Mouse (Mus musculus): ENCODE measurements around the gene Actl11. TPM values are rescaled to one million over a fixed set of nuclear protein-coding genes. Genes with fewer than 3 reads are reported as not detected.

The Actl11 gene
- 69.0 TPM for polyA plus RNA-seq (2014; fragmentation: Illumina TruSeq; extraction: RNeasy Lipid Tissue Mini Kit (QIAGEN cat#74804); ENCODE audit: low read depth, low replicate concordance)

DNA sequence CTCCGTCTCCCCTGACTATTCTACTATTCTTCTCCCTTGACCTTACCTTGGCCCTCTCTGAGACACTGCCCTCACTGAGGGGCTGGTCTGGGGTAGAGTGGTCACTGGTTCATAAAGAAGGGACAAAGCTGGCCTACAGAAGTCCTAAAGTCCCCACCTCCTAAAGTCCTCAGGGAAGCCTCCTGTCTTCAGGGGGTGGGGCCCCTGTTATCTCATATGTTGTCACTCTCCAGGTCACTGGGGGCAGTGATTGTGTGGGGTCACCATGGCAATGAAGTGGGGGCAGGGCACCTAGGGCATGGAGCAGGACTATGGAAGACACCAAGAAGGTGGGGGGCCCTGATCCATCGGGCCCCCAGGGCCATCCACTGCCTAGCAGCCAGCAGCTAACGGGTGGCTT lies at the start of gene Actl11:
Gene Actl11, plus strand, starts transcription at position 301 of the 400 bp plus-strand sequence.

DNA sequence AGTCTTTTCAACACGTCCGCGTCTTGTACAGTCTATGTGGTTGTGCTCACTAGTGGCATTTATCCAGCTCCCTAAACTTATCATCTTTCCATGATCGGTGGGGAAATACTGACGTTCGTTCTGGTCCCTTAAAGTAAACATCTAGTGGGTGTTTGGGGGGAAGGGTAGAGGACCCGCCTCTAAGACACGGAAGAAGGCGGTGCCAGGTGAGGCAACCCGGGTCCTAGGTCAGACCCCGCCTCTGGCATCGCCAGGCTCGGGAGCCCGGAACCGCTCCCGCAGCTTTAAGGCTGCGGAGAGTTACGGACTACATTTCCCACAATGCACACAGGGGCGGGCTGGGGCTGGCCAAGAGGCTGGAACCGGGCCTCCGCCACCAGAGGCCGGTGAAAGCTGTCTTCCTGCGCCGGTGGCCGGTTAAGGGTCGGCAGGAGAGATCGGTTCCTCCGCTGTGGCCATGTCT lies 40.4 kb upstream of the Actl11 start, which contains the start of gene Mon1a:
Gene Mon1a, plus strand, starts transcription at position 348 of the 463 bp plus-strand sequence.

DNA sequence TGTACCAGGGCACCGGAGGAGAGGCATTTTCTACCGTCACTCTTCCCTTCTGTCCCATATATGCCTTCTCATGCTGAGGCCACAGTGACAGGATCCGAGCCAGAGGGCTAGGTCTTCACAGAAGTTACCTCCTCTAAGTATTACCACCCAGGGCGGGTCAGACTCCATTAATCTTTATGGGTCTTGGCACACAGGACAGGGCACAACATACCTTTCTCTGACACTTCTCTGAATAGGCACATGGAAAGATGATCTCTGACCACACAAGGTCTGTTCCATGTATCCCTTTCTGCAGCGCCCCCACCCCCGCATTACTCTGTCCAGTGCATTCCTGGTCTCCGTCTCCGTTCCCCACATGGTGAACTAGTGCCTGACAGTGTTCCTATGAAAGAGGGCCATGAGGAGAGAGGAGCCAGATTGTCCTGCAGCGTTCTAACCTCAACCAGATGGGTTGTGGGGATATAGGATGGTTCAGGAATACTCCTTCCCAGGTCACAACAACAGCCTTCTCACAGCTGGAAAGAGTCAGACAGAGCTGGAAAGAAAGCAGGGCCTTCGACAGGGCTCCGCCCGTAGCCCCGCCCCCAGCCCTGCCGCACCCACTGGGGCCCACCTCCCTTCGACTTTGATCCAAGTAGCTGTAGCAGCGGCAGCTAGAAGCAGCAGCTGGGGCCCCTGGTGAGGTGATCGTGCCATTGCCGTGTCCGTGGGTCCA lies 21.9 kb upstream of the Actl11 start, which contains the start of gene Mst1r:
Gene Mst1r, plus strand, starts transcription at position 622 of the 715 bp plus-strand sequence.

DNA sequence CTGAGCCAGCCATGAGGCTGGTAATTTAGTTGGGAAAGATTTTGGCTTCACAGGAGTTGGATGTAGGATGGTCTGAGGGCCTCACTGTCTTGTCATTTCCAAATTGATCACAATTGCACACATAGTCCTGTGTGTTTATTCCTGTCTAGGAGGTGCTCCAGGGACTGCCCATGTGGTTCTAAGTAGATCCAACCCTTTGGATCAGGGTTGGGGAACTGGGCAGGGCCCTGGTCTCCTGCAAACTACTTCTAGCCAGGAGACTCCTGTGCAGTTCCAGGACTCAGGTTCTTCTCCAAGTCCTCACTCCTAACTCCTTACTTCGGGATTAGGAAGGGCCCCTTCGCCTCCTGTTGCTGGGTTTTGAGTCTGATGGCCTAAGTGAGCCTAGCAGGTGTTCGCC lies 7.1 kb downstream of the Actl11 start, which contains the start of gene Camkv:
Gene Camkv, plus strand, starts transcription at position 301 of the 400 bp plus-strand sequence.

DNA sequence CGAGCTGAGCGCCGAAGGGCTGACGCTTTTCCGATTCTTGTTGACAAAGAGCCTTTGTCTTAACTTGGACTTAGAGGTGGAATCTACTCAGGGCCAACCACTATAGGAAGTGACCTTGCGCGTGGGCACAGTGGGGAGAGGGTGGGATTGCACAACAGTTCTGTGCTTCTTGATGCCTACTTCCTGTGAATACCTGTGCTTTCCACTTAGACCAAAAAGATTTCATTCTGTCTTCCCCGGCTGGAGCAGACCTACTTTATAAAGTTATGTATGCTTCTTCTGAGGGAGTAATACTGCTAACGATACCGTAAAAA lies 21.6 kb downstream of the Actl11 start, which contains the start of gene Traip:
Gene Traip, plus strand, starts transcription at position 215 of the 314 bp plus-strand sequence.

DNA sequence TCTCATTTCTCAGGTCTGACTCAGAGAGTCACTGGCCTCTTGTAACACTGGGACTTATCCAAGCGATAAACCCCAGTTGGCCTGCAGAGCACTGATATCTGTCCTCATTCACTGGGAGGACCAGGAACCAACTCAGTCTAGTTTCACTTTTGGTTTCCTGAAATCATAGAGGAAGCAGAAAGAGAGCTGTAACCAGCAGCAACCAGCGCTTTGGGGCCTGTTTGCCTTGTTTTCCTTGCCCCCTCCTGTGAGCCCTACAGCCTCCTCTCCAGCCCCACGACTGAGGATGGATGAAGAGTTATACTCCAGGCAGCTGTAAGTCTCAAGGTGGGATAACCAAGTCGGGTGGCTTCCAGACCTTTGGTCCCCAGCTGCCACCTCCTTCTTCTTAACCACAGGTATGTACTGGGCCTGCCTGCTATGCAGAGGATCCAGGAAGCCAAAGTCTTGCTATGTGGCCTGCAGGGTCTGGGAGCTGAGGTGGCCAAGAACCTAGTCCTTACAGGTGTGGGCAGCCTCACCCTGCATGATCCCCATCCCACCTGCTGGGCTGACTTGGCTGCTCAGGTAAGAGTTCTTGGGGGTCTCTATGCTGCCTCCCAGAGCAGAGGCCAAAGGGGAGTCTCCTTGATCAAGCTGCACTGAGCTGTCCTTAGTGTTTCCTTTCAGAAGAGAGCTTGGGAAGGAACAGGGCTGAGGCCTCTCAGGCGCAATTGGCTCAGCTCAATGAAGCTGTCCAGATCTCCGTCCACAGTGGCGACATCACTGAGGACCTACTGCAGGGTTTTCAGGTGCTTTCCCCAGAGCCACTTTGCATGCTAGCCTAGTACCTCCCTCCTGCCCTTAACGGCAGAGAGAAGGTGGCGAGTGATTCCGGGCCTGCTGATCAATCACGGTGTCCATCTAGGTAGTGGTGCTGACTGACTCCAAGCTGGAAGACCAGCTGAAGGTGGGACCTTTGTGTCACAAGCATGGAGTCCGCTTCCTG lies 47.4 kb downstream of the Actl11 start, which contains the start of gene Uba7:
Gene Uba7, plus strand, starts transcription at position 107 of the 988 bp plus-strand sequence.

Other genes with a start within 250 kb of the Actl11 start
- not detected for gene Gnat1, start 248.8 kb upstream of the Actl11 start, polyA plus RNA-seq (2014; fragmentation: Illumina TruSeq; extraction: RNeasy Lipid Tissue Mini Kit (QIAGEN cat#74804); ENCODE audit: low read depth, low replicate concordance)
- gene Sema3f, start 218.0 kb upstream of the Actl11 start, polyA plus RNA-seq (2014; fragmentation: Illumina TruSeq; extraction: RNeasy Lipid Tissue Mini Kit (QIAGEN cat#74804); ENCODE audit: low read depth, low replicate concordance) = 0.32 TPM
- gene Rbm5, start 157.5 kb upstream of the Actl11 start, polyA plus RNA-seq (2014; fragmentation: Illumina TruSeq; extraction: RNeasy Lipid Tissue Mini Kit (QIAGEN cat#74804); ENCODE audit: low read depth, low replicate concordance) = 163 TPM
- gene Rbm6, start 55.2 kb upstream of the Actl11 start, polyA plus RNA-seq (2014; fragmentation: Illumina TruSeq; extraction: RNeasy Lipid Tissue Mini Kit (QIAGEN cat#74804); ENCODE audit: low read depth, low replicate concordance) = 130 TPM
- not detected for gene Mon1a, start 40.3 kb upstream of the Actl11 start, polyA plus RNA-seq (2014; fragmentation: Illumina TruSeq; extraction: RNeasy Lipid Tissue Mini Kit (QIAGEN cat#74804); ENCODE audit: low read depth, low replicate concordance)
- 0.08 TPM for gene Mst1r, start 21.6 kb upstream of the Actl11 start, polyA plus RNA-seq (2014; fragmentation: Illumina TruSeq; extraction: RNeasy Lipid Tissue Mini Kit (QIAGEN cat#74804); ENCODE audit: low read depth, low replicate concordance)
- gene Camkv, start 7.2 kb downstream of the Actl11 start, polyA plus RNA-seq (2014; fragmentation: Illumina TruSeq; extraction: RNeasy Lipid Tissue Mini Kit (QIAGEN cat#74804); ENCODE audit: low read depth, low replicate concordance) = 0.48 TPM
- 2.3 TPM for gene Traip, start 21.7 kb downstream of the Actl11 start, polyA plus RNA-seq (2014; fragmentation: Illumina TruSeq; extraction: RNeasy Lipid Tissue Mini Kit (QIAGEN cat#74804); ENCODE audit: low read depth, low replicate concordance)
- not detected for gene Uba7, start 47.0 kb downstream of the Actl11 start, polyA plus RNA-seq (2014; fragmentation: Illumina TruSeq; extraction: RNeasy Lipid Tissue Mini Kit (QIAGEN cat#74804); ENCODE audit: low read depth, low replicate concordance)
- gene Gm20661, start 54.6 kb downstream of the Actl11 start, polyA plus RNA-seq (2014; fragmentation: Illumina TruSeq; extraction: RNeasy Lipid Tissue Mini Kit (QIAGEN cat#74804); ENCODE audit: low read depth, low replicate concordance) = not detected
- not detected for gene Inka1, start 57.4 kb downstream of the Actl11 start, polyA plus RNA-seq (2014; fragmentation: Illumina TruSeq; extraction: RNeasy Lipid Tissue Mini Kit (QIAGEN cat#74804); ENCODE audit: low read depth, low replicate concordance)
- gene Cdhr4, start 64.0 kb downstream of the Actl11 start, polyA plus RNA-seq (2014; fragmentation: Illumina TruSeq; extraction: RNeasy Lipid Tissue Mini Kit (QIAGEN cat#74804); ENCODE audit: low read depth, low replicate concordance) = 65.6 TPM
- gene Gm20662, start 67.9 kb downstream of the Actl11 start, polyA plus RNA-seq (2014; fragmentation: Illumina TruSeq; extraction: RNeasy Lipid Tissue Mini Kit (QIAGEN cat#74804); ENCODE audit: low read depth, low replicate concordance) = 18.1 TPM
- 76.6 TPM for gene Ip6k1, start 74.0 kb downstream of the Actl11 start, polyA plus RNA-seq (2014; fragmentation: Illumina TruSeq; extraction: RNeasy Lipid Tissue Mini Kit (QIAGEN cat#74804); ENCODE audit: low read depth, low replicate concordance)
- 1.0 TPM for gene Gmppb, start 120.8 kb downstream of the Actl11 start, polyA plus RNA-seq (2014; fragmentation: Illumina TruSeq; extraction: RNeasy Lipid Tissue Mini Kit (QIAGEN cat#74804); ENCODE audit: low read depth, low replicate concordance)
- gene Amigo3, start 124.7 kb downstream of the Actl11 start, polyA plus RNA-seq (2014; fragmentation: Illumina TruSeq; extraction: RNeasy Lipid Tissue Mini Kit (QIAGEN cat#74804); ENCODE audit: low read depth, low replicate concordance) = 0.10 TPM
- gene Mst1, start 152.0 kb downstream of the Actl11 start, polyA plus RNA-seq (2014; fragmentation: Illumina TruSeq; extraction: RNeasy Lipid Tissue Mini Kit (QIAGEN cat#74804); ENCODE audit: low read depth, low replicate concordance) = not detected
- gene Rnf123, start 154.9 kb downstream of the Actl11 start, polyA plus RNA-seq (2014; fragmentation: Illumina TruSeq; extraction: RNeasy Lipid Tissue Mini Kit (QIAGEN cat#74804); ENCODE audit: low read depth, low replicate concordance) = 1.8 TPM
- 6.3 TPM for gene Apeh, start 166.1 kb downstream of the Actl11 start, polyA plus RNA-seq (2014; fragmentation: Illumina TruSeq; extraction: RNeasy Lipid Tissue Mini Kit (QIAGEN cat#74804); ENCODE audit: low read depth, low replicate concordance)

Data from testis, adult 10 weeks (tissue).